Mouse (Mus musculus) urinary bladder, postnatal 14 days (tissue): ENCODE measurements around the gene Ubxn6.
A peak's percentile ranks its signal among the peaks of the same experiment; 100 is the strongest.
"Not testable (repeated sequence)": the region's sequence is repeated elsewhere in the genome, so short reads cannot be mapped to it uniquely, and the experiment has no call there.

Source experiments
- DNase-seq: peaks from one replicate; pipeline ENCODE4 v3.0.0; 2021; ENCODE audit warnings: low spot score

Ubxn6 gene

DNA sequence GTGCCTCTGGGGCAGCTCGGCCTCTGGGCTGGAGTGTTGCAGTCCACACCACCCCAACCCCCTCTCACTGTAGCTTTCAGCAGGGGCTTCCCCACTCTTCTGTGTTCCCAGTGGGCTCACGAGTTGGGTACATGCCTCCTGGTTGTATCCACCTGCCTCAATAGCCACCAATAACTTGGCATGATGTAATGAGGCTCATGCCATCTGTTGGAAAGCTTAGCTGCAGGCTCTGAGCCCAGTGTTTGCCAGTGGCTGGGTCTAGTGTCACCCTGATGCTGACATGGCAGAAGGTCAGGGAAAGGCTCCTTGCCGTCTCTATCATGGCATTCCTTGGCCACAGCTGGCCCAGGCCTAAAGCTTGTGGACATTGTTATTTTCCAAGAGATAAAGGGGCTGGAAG lies 26.0 kb upstream of the Ubxn6 start:
- DNase-seq, result no peak

DNA sequence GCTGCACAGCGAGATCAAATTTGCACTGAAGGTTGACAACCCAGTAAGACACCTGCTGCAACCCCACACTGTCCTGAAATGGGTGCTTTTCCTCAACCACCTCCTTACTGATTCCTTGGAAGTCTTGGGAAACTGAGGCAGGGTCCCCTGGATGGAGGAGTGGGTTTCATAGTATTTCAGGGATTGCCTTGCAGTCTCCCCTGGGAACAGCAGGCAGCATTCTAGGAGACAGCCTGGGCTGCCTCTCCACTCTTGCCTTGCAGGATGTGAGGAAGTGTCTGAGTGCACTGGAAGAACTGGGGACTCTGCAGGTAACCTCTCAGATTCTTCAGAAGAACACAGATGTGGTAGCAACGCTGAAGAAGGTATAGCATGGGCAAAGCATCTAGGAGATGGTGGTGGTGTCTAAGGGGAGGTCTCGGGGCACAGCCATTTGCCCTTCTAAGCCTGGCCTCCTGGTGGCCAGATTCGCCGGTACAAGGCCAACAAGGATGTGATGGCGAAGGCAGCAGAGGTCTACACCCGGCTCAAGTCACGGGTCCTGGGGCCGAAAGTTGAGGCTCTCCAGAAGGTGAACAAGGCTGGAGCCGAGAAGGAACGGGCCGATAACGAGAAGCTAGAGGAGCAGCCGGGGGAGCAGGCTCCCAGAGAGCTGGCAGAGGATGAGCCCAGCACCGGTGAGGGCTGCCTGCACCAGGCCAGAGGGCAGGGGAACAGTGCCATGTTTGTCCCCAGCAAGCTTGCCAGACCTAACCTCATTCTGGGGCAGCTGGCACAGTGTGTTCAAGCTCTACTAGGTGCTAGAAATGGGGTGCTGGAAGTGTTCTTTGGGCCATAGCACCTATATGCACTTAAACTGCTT lies 24.1 kb upstream of the Ubxn6 start:
- DNase-seq, result no peak

GRCm38 (mm10) chr17:56098180-56098579 lies 23.4 kb upstream of the Ubxn6 start:
- no peak for DNase-seq

DNA sequence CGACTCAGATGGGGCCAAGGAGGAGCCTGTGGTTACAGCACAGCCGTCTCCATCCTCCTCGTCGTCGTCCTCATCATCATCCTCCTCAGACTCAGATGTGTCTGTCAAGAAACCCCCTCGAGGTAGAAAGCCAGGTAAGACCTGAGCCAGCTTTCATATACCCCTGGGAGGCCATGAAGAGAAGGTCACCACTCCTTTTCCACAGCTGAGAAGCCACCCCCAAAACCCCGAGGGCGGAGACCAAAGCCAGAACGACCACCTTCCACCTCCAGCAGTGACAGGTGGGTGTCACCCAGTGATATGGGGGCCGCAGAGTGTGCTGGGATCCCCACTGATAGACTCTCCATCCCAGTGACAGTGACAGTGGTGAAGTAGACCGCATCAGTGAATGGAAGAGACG lies 22.1 kb upstream of the Ubxn6 start:
- DNase-seq, result no peak

DNA sequence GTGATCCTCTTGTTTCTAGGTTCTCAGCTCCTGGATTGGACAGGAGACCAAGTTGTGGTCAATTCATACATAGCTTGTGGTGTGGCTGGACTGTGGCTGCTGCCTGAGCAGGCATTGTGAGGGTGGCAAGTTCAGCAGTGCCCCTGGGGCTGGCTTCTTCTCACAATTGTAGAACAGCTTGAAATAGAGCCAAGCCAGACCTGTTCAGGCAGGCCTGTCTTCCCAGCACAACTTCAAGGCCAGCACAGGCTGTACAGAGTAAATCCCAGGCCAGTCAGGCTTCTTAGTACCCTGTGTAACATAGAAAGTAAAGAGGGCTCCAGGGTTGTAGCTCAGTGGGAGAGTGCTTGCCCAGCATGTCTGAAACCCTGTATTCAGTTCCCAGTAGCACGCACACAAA lies 18.0 kb upstream of the Ubxn6 start:
- DNase-seq, result peak; percentile 64

- DNase-seq, result no peak
Observed at GRCm38 (mm10) chr17:56092312-56092711, 17.5 kb upstream of the Ubxn6 start.

GRCm38 (mm10) chr17:56080781-56081585 lies 6.2 kb upstream of the Ubxn6 start:
- no peak for DNase-seq

DNA sequence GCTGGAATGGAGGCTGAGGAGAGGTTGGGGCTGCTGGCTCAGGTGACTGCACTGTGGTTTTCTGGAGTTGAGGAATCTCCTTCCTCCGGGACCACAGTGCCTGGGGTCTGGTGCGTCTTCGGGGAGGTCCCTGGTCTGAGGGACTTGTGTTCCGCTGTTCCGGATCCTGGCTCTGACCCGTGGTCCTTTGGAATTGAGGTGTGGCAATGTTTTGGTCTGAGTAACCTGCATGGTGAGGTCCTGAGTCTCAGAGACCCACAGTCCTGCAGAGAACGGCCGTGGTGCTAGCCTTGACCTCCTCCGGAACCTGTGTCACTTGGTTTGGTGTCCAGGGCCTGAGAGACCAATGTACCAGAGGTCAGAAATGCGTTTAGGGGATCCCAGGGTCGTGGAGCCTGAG lies 5.1 kb upstream of the Ubxn6 start:
- DNase-seq, result no peak

DNA sequence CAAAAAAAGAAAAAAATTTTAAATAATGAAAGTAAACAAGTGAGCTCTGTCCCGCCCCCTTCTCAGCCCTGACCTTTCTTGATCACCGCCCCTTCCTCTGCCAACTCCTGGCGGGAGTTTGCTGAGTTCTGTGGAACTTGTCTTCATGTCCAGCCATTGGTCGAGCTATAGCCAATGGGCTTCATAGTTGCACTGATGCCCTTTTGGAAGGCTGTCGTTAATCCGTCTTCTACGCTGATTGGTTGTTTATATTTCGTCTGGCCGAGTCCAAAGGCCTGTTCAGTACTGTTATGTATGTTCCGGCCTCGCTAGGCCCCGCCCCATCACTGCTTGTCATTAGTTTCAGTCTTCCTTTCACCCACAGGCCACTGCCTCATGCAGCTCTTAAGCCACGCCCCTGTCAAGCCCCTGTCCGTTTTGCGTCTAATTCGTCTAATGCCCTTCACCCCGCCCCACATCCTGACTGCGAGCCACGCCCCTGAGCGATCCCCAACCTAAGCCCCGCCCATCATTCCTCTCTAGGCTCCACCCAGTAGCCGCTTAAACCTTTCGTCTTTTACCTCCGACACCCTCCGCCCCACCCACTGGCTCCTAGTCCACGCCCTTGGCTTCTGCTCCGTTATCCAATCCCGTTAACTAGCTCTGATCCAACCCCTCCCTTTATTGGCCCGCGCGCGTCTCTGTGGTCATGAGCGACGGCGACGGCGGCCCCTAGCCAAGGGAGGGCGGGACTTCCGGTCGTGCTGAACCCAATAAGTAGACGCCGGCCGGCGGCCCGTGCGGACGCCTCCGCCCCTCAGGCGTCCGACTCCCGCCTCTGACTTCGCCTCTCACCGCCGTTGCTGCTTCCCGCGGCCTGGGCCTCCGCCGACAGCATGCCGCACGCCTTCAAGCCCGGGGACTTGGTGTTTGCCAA lies 4.3 kb upstream of the Ubxn6 start, which contains the start of gene Hdgfl2:
Gene Hdgfl2, plus strand, starts transcription at position 755 of the 916 bp plus-strand sequence.
- peak; percentile 100 for DNase-seq

GRCm38 (mm10) chr17:56078361-56078760 lies 3.5 kb upstream of the Ubxn6 start:
- DNase-seq, result not testable (repeated sequence)

GRCm38 (mm10) chr17:56077523-56077922 lies 2.7 kb upstream of the Ubxn6 start:
- no peak for DNase-seq

DNA sequence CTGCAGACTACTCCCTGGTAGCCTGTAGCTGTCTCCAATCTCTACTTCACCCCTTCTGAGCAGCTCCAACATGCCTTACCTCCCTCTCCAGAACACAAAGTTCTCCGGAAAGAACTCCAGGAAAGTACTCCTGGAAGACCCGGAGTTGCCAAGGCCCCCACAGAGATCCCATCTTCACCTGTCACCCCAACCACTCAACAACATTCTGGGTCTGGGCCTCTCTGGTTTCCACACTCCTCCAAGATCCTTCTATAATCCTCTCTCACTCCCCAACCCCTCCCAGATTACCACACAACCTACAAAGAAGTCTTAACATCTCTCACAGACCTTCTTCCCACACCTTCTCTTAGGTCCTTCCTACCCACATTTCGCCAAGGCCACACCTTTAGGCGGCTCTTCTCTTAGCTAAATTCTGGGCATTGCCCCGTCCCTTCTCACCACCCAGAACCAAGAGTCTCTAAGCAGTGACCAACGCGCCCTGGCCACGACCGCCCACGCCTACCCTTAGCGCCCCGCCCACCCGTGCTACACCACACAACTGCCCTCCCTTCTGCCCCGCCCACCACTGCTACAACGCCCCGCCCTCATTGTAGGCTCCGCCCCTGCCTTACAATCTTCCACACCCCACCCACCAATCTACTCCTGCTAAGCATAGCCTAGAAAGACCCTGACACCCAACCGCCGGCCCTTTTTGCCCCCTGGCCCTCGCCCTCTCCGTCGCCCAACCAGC lies 566 bp downstream of the Ubxn6 start:
- DNase-seq, result peak; percentile 92

DNA sequence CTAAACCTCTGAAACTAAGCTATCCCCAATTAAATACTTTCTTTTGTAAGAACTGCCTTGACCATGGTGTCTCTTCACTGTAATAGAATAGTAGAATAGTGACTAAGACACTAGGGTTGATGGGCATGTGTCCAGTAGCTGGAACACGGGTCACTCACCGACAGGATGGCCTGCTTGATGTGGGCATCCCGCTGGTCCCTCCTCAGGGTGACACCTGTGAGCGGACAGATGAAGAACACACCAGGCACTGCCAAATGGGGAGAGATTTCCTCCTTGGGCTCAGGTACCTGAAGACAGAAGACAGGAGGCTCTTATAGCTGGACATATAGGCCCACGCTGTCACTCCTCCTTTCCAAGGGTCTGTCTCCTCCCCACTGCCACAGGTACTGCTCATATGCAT lies 2.6 kb downstream of the Ubxn6 start:
- no peak for DNase-seq

DNA sequence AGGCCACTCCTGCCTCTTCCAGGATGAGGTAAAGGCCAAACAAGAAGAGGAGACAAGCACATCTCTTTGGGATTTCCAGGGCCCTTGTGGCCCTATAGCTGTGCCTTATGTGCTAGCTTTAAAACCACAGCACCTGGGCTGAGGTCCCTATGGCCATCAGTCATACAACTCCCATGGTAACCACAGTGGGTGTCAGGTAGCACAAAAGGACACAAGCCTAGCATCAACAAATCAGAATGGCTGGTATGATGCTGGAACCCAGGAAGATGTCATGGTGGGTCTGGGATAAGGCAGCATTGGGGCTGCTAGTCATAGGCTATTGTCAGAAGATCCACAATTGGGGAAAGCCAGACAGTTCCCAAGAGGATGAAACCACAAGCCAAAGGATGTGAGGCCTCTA lies 3.7 kb downstream of the Ubxn6 start:
- DNase-seq, result no peak

- DNase-seq, result no peak
Observed at GRCm38 (mm10) chr17:56069066-56069465, 5.8 kb downstream of the Ubxn6 start.

DNA sequence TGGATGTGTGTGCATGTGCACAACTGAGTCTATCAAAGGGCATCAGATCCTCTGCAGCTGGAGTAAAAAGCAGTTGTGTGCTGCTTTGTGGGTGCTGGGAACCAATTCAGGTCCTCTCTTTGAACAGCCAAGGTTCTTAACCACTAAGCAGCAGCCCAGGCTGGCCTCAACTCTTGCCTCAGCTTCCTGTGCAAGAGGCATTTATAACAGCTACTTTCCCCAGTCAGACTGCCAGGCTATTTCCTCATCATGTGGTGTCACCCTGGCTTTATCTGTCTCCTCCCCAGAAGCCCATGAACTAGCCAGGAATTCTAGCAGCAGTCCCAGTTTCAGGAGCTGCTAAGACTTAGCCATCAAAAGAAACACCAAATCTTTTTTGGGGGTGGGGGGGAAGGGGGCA lies 8.4 kb downstream of the Ubxn6 start:
- no peak for DNase-seq

DNA sequence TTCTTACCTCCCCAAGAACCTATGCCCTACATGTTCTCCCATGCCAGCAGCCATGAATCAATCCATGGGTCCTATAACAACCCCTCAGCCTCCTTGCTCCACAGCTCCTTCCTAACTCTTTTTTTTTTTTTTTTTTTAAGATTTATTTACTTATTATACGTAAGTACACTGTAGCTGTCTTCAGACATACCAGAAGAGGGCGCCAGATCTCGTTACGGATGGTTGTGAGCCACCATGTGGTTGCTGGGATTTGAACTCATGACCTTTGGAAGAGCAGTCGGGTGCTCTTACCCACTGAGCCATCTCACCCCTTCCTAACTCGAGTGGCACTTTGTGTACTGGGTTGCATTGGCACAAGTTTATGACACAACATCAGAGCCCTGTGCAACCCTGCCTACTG lies 9.1 kb downstream of the Ubxn6 start:
- not testable (repeated sequence) for DNase-seq

DNA sequence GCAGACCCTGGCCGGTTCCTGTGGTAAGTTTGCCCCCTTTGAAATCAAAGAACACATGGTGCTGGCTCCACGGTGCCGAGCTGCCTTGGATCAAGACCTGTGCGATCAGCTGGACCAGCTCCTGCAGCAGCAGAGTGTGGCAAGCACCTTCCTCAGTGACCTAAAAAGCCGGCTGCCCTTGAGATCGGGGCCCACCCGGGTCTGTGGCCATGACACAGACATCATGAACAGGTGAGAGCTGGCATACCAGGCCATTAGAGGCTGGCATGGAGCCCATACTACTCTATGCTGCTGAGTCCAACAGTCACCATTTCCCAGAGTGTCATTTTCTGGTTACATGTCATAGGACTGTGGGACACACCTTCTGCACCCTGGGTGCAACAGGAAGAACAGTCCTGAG lies 12.7 kb downstream of the Ubxn6 start:
- no peak for DNase-seq

DNA sequence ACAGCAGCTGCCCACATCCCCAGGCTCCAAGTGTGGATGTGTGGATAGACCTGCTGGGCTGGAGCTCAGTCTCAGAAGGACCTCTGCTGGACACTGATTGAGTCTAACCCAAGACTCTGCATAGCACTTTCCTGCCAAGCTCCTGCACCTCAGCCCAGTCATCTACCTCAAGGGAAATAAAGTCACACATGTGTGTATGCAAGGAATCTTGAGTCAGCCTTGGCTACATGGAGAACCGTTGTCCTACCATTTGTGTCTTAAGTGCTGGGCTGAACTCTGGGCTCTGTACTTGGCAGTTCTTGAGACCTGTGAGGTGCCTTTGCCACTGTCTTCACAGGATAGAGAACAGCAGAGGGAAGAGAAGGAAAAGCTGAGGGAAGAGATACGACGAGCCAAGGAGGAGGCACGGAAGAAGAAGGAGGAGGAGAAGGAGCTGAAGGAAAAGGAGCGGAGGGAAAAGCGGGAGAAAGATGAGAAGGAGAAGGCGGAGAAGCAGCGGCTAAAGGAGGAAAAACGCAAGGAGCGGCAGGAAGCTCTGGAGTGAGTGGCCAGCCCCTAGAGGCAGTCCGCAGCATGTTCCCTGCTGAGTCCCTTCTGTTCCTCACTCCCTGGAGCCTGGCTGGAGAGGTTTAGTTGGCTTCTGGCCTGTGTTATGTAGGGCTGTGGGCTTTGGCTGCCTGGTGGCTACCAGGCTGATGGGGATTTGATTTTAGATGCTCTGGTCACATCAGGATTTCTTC lies 17.3 kb downstream of the Ubxn6 start:
- no peak for DNase-seq

GRCm38 (mm10) chr17:56055945-56056678 lies 18.7 kb downstream of the Ubxn6 start:
- no peak for DNase-seq
